Mouse (Mus musculus): Measurements from ENCODE around the gene Tspan11. TPM values are rescaled to one million over a fixed set of nuclear protein-coding genes. Genes with fewer than 3 reads are reported as not detected.

The Tspan11 gene
- total RNA-seq, 2 experiments from 2014 or later, result 2.3 to 3.7 TPM

GRCm38 (mm10) chr6:127987374-127987773, 100.0 kb downstream of the Tspan11 start:
- DNase-seq (ENCODE audit: low spot score in 2 of 2), result no peak

- DNase-seq (ENCODE audit: low spot score in 2 of 2), result no peak
Observed at GRCm38 (mm10) chr6:127988944-127989494, 101.6 kb downstream of the Tspan11 start.

- peak; percentile 81 for DNase-seq (ENCODE audit: low spot score in 2 of 2)
Observed at GRCm38 (mm10) chr6:127989624-127990212, 102.3 kb downstream of the Tspan11 start.

GRCm38 (mm10) chr6:127991509-127992176, 104.3 kb downstream of the Tspan11 start:
- no peak for DNase-seq (ENCODE audit: low spot score in 2 of 2)

GRCm38 (mm10) chr6:127992993-127993392, 105.6 kb downstream of the Tspan11 start:
- peak; percentile 49 to 61 for DNase-seq (ENCODE audit: low spot score in 2 of 2)

GRCm38 (mm10) chr6:127996928-127997327, 109.5 kb downstream of the Tspan11 start:
- no peak for DNase-seq (ENCODE audit: low spot score in 2 of 2)

GRCm38 (mm10) chr6:127999118-127999517, 111.7 kb downstream of the Tspan11 start:
- DNase-seq (ENCODE audit: low spot score in 2 of 2), result no peak

GRCm38 (mm10) chr6:128000777-128001176, 113.4 kb downstream of the Tspan11 start:
- peak; percentile 62 to 74 for DNase-seq (ENCODE audit: low spot score in 2 of 2)

GRCm38 (mm10) chr6:128001587-128001986, 114.2 kb downstream of the Tspan11 start:
- DNase-seq (ENCODE audit: low spot score in 2 of 2), result no peak

GRCm38 (mm10) chr6:128002104-128002503, 114.7 kb downstream of the Tspan11 start:
- DNase-seq (ENCODE audit: low spot score in 2 of 2), result no peak

- no peak for DNase-seq (ENCODE audit: low spot score in 2 of 2)
Observed at GRCm38 (mm10) chr6:128002667-128003066, 115.3 kb downstream of the Tspan11 start.

GRCm38 (mm10) chr6:128003542-128003941, 116.2 kb downstream of the Tspan11 start:
- DNase-seq (ENCODE audit: low spot score in 2 of 2), result no peak

Other genes starting within 250 kb of the Tspan11 start
- gene Prmt8, start 118.1 kb upstream of the Tspan11 start, total RNA-seq (2021), result 10 to 100 TPM; 81.0 to 84.0 TPM

Measured in layer of hippocampus, postnatal 10 days (tissue).